Mouse (Mus musculus) midbrain, embryonic 16.5 days (tissue): ENCODE measurements at regions not wholly inside any gene's neighbourhood (a gene's known extent, or its start where the extent isn't known, plus 50 kb on each side); places are given as distances from the start of the nearest gene placed in this dataset. TPM values are rescaled to one million over a fixed set of nuclear protein-coding genes. Genes with fewer than 3 reads are reported as not detected.

Experiments
- ATAC-seq: fragments of 200-750 bp; cut with Nextera tagmentation; 2 replicates; pipeline ENCODE4 v1.8.0; 2017; ENCODE audit warnings: moderate TSS enrichment
- H3K27ac ChIP-seq: fragments of 300-500 bp; sonication (generic); 2 replicates; pipeline ENCODE4 v1.5.1; 2014; ENCODE audit warnings: mild to moderate bottlenecking, low read length, mixed read lengths
- H3K27me3 ChIP-seq: fragments of 300-500 bp; sonication (generic); 2 replicates; pipeline ENCODE4 v1.6.1; 2014; ENCODE audit warnings: low read depth, low read length, mixed read lengths; ENCODE audit not compliant: control insufficient read depth, insufficient read depth
- H3K36me3 ChIP-seq: fragments of 300-500 bp; sonication (generic); 2 replicates; pipeline ENCODE4 v1.6.1; 2014; ENCODE audit warnings: mild to moderate bottlenecking, low read length, moderate library complexity, mixed read lengths; ENCODE audit not compliant: control insufficient read depth, insufficient read depth
- H3K4me1 ChIP-seq: fragments of 300-500 bp; sonication (generic); 2 replicates; pipeline ENCODE4 v1.6.1; 2014; ENCODE audit warnings: mild to moderate bottlenecking, low read length, mixed read lengths; ENCODE audit not compliant: control insufficient read depth, insufficient read depth
- H3K4me2 ChIP-seq: fragments of 300-500 bp; sonication (generic); 2 replicates; pipeline ENCODE4 v1.6.1; 2014; ENCODE audit warnings: mild to moderate bottlenecking, low read length, mixed read lengths
- H3K4me3 ChIP-seq: fragments of 300-500 bp; sonication (generic); 2 replicates; pipeline ENCODE4 v1.5.1; 2014; ENCODE audit warnings: low read depth, mild to moderate bottlenecking, low read length, moderate library complexity, mixed read lengths
- H3K9ac ChIP-seq: fragments of 300-500 bp; sonication (generic); 2 replicates; pipeline ENCODE4 v1.6.1; 2014; ENCODE audit warnings: low read depth, low read length, mixed read lengths
- H3K9me3 ChIP-seq: fragments of 300-500 bp; sonication (generic); replicated peaks from 2 replicates; pipeline ENCODE4 v1.6.1; 2014; ENCODE audit warnings: mild to moderate bottlenecking, low read length, mixed read lengths; ENCODE audit not compliant: control insufficient read depth, poor library complexity, severe bottlenecking
- WGBS: fragments of 180-500 bp; shearing (Covaris S2); extraction: QIAGEN DNeasy Blood & Tissue Kit; methylation state at CpG from one replicate; pipeline ENCODE4 v1.1.7; 2014; 5-methylcytosine and 5-hydroxymethylcytosine counted together
- microRNA-seq: library from miRNA; unstranded; fragments of <30 nt; microRNA quantifications from one replicate; pipeline ENCODE4, GENCODE M21; 2017

DNA sequence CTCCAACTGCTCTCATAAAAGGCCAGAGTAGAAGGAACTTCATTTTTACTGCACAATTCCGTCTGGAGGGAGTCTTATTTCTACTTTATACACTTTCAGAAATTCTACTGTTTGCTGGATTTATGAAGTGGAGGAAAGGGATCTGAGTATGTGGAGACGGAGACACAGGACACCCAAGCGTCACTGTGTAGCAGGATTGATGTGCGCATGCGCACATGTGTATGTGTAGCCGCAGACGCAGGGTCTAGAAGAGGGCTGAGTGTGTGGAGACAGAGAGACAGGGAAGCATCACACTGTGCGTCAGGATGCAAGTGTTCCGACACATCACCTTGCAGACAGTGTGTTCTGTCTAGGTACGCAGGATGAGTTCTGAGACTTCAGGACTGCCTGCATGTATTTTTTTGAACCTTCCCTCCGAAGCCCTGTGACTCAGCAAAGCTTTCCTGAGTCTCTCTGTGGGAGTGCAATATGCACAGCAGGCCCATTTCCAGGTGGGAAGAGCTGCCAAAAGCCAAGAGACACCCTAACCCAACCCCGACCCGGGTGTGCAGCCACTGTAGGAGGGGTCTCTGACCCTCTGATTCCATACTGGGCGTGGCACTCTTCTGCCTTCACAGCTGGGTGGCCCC, 67.1 kb upstream of the Fam19a5 start:
- no peaks in the 10 kb centered on the region for H3K4me1 ChIP-seq
- H3K9me3 ChIP-seq = no peaks in the 10 kb centered on the region
- ATAC-seq = no peak
- no peak overlapping the region for H3K4me2 ChIP-seq
- no peaks in the 10 kb centered on the region for H3K27me3 ChIP-seq
- no peak overlapping the region for H3K4me3 ChIP-seq
- H3K9ac ChIP-seq = no peak overlapping the region
- no peaks in the 10 kb centered on the region for H3K36me3 ChIP-seq
- 85% methylated on average over 14 of the region's 14 CpGs for WGBS
- no peak overlapping the region for H3K27ac ChIP-seq

DNA sequence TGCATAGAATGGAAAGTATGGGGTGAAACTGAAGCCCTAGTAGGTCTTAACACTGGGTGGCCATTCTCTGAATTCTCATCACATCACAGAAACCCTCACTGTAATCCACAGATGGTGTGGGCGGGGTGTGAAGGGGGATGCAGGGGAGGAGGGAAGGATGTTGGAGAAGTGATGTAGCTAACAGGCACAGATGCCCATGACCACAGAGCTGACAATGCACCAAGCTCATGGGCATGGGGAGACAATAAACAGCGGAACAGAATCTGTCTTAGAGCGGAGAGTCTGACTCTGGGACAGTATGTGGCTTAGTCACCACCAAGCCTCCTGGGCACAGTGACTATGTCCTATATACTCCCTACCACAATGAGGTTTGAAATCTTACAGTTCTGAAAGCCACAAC, 63.3 kb upstream of the Fam19a5 start:
- 74% methylated on average over 3 of the region's 3 CpGs for WGBS

More for the DNA sequence above, 63.3 kb upstream of the Fam19a5 start:
- no peak overlapping the region for H3K9ac ChIP-seq
- no peak overlapping the region for H3K27ac ChIP-seq
- H3K36me3 ChIP-seq = no peaks in the 10 kb centered on the region
- H3K4me2 ChIP-seq = no peak overlapping the region
- no peak for ATAC-seq
- no peak overlapping the region for H3K4me3 ChIP-seq
- no peaks in the 10 kb centered on the region for H3K4me1 ChIP-seq
- H3K27me3 ChIP-seq = no peaks in the 10 kb centered on the region
- no peaks in the 10 kb centered on the region for H3K9me3 ChIP-seq

Small RNAs in the stretch of these regions (microRNA-seq; reads per million reads assigned to microRNA genes)
- gene Gm23416 = not detected
